Mouse (Mus musculus) macrophage (primary cell): ENCODE data around the gene Tab1. TPM values are rescaled to one million over a fixed set of nuclear protein-coding genes. Genes with fewer than 3 reads are reported as not detected.

Experiments used
- H3K27ac ChIP-seq: fragments of 350-480 bp; formaldehyde crosslinking; 2 replicates; pipeline ENCODE4 v1.9.0; 2021
- H3K36me3 ChIP-seq: fragments of 350-480 bp; formaldehyde crosslinking; 2 replicates; pipeline ENCODE4 v1.9.0; 2021; ENCODE audit errors: inconsistent target
- H3K4me3 ChIP-seq: fragments of 350-480 bp; formaldehyde crosslinking; 2 replicates; pipeline ENCODE4 v1.9.0; 2021; ENCODE audit errors: inconsistent target
- H3K79me2 ChIP-seq: fragments of 350-480 bp; formaldehyde crosslinking; 2 replicates; pipeline ENCODE4 v1.9.0; 2021; ENCODE audit errors: inconsistent target
- WGBS: methylation state at CpG from one replicate; pipeline ENCODE4 v1.1.7; 2026; ENCODE audit warnings: inconsistent platforms; ENCODE audit not compliant: missing documents; 5-methylcytosine and 5-hydroxymethylcytosine counted together
- polyA plus RNA-seq: library from polyadenylated mRNA; stranded (reverse); fragments of 250-400 nt; gene quantifications from 3 replicates; pipeline ENCODE4 v1.2.4, GENCODE M21; 2018; ENCODE audit warnings: inconsistent platforms

Gene Tab1
- polyA plus RNA-seq, 1 experiment from 2014 or later: 10.5 TPM

DNA sequence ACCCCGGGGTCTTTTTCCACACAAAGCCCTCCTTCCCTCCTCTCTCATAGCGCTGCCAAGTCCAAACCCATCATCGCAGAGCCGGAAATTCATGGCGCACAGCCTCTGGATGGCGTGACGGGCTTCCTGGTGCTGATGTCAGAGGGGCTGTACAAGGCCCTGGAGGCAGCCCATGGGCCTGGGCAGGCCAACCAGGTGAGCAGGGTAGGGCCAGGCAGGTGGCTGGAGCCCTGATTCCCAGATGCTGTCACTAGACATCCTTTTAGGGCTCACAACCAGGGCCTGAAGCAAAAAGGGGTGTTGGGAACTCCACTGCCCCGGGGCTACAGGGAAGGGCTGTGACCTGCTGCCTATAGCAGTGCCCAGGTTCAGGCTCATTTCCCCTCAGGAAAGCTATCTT, 22.8 kb downstream of the Tab1 start:
- Histone ChIP-seq H3K27ac (no peak overlapping the region), H3K79me2 (no peaks in the 10 kb centered on the region), H3K36me3 (peaks cover 96% of the 10 kb centered on the region), H3K4me3 (no peak overlapping the region)
- WGBS: 94% methylated on average over 8 of the region's 8 CpGs

DNA sequence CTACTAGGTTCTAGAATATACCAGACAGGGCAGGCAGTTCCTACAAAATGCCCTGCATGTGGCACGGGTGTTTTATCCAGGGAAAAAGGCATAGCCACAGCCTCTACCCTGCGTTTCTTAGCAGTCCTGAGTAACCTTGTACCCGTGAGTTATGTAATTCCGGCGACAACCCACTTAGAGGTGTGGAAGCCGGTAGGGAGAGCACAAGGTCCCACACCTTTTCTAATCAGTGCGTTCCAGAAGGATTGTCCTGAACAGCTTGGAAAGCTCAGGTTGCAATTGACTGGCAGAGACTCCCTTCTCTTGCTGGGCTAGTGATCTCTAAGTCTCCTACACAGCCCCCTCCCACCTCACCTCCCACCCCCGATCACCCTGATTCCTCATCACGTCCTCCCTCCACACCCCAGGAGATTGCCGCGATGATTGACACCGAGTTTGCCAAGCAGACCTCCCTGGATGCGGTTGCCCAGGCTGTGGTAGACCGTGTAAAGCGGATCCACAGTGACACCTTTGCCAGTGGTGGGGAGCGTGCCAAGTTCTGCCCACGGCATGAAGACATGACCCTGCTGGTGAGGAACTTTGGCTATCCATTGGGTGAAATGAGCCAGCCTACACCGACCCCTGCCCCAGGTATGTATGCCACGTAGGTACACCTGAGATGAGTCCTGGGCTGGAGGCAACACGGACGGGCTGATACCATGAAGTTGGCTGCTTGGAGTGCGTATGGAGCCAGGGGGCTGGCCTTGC, 24.4 kb downstream of the Tab1 start:
- 95% methylated on average over 22 of the region's 22 CpGs for WGBS
- no peaks in the 10 kb centered on the region for H3K79me2 ChIP-seq
- peaks cover 93% of the 10 kb centered on the region for H3K36me3 ChIP-seq
- no peak overlapping the region for H3K27ac ChIP-seq
- H3K4me3 ChIP-seq: no peak overlapping the region

DNA sequence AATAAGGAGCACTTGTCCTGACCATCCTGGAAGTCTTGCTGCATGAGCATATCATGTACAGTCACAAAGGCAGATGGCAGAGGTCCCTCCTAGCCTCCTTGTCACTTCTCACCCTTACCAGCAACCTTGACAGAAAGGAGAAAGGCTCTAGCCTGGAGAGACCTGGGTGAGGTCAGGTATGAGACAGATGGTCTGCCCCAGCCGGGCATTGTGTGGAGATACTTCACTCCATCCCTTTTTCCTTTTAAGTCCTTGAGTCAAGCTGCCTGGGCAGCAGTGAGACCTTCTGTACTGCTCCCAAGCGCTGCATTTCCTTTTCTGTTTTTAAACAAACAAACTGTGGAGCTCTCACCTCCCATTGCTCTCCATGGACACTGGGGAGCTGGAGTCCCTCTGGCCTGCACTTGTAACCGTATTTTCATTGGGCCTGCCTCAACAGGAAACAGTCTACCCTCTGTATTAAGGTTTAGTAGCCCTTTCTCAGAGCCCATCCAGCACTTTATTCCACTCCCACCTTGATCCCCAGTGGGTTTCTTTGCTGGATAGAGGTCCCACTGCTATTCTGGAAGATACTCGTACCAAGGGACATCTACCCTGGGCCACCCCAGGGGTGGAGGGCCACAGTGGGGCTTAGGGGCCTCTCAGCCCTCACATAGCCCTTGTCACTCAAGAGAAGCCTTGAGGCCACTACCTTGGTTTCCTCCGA, 25.2 kb downstream of the Tab1 start:
- Histone ChIP-seq H3K4me3 (no peak overlapping the region), H3K79me2 (no peaks in the 10 kb centered on the region), H3K27ac (no peak overlapping the region), H3K36me3 (peaks cover 85% of the 10 kb centered on the region)
- 92% methylated on average over 5 of the region's 5 CpGs for WGBS

DNA sequence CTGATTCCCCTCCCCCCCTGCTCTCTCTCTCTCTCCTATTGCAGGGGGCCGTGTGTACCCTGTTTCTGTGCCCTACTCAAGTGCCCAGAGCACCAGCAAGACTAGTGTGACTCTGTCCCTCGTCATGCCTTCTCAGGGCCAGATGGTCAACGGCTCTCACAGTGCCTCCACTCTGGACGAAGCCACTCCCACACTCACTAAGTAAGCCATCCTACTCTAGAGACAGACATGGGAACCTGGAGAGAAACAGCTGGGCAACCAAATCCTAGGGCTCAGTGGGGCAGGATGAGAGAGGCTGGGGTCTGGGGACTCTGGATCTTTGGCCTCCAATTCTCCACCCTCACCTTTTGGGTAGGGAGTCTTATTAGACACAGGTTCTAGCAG, 25.8 kb downstream of the Tab1 start:
- WGBS: 100% methylated on average over 4 of the region's 4 CpGs
- H3K36me3 ChIP-seq: peaks cover 80% of the 10 kb centered on the region
- no peaks in the 10 kb centered on the region for H3K79me2 ChIP-seq
- no peak overlapping the region for H3K4me3 ChIP-seq
- H3K27ac ChIP-seq: no peak overlapping the region

DNA sequence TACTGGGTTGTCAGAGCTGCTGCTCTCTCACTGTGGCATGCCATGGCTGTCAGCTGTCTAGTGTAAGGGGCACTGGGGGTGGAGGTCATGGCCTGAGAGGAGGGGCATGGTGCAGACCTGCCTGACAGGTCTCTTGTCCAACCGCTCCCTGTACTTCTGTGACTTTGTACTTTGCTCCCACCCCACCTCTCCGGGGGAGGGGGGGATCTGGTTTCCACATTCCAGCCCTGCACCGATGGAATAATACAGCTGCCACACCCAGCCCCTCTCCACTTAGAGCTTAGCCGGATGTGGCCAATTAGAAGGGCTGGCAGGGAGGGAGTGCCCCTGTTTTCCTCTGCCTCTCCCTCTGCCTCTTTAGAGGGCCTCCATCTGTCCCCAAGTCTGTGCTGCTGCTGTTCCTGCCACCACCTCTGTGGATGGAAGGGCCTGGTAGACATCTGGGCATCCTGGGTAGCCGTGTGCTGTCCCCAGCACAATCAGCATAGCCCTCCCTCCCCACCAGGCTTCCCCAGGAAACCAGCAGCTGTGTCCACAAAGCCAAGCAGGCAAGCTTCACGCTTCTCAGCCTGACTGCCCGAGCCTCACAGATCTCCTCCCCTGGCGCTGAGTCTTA, 26.5 kb downstream of the Tab1 start:
- no peak overlapping the region for H3K27ac ChIP-seq
- peaks cover 73% of the 10 kb centered on the region for H3K36me3 ChIP-seq
- H3K4me3 ChIP-seq: no peak overlapping the region
- WGBS: 86% methylated on average over 7 of the region's 8 CpGs
- H3K79me2 ChIP-seq: no peaks in the 10 kb centered on the region

DNA sequence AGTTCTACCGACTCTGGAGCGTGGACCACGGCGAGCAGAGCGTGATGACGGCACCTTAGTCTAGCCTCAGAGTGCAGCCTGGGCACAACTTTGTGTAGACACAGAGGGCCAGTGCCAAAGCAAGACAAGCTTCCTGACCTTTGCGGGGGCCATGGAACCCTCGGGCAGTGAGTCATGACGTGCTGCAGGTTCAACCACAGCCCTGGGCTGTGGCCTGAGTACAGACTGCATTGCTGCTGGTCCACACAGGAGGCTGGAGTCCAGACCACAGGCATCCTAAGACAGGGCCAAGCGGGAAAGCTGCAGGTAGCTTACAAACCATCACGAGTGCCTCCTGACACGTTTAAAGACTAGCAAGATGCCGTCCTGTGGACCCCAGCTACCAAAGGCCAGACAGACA, 27.3 kb downstream of the Tab1 start:
- H3K36me3 ChIP-seq: peaks cover 65% of the 10 kb centered on the region
- 87% methylated on average over 13 of the region's 13 CpGs for WGBS
- H3K4me3 ChIP-seq: no peak overlapping the region

DNA sequence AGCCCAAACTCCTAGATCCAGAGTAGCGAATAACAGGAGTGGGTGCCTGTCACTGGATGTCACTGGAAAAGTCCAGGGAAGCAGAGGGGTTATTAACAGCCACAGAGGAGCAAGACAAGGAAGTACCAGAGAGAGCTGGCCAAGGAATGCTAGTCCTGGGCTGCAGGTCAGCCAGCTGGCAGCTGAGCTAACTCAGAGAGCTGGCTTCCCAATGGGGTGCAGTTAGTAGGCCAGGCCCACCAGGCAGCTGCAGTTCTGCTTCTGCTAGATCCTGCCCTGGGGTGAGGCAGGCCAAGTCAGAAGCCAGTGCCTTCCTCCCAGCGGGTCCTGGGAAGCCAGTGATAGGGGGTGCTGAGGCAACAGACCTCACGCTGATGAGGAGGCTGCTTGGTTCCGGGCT, 27.8 kb downstream of the Tab1 start:
- 97% methylated on average over 3 of the region's 4 CpGs for WGBS
- no peak overlapping the region for H3K27ac ChIP-seq
- H3K4me3 ChIP-seq: no peak overlapping the region
- no peaks in the 10 kb centered on the region for H3K79me2 ChIP-seq
- H3K36me3 ChIP-seq: peaks cover 61% of the 10 kb centered on the region

More for the DNA sequence above, 27.3 kb downstream of the Tab1 start:
- Histone ChIP-seq H3K27ac (no peak overlapping the region), H3K79me2 (no peaks in the 10 kb centered on the region)

DNA sequence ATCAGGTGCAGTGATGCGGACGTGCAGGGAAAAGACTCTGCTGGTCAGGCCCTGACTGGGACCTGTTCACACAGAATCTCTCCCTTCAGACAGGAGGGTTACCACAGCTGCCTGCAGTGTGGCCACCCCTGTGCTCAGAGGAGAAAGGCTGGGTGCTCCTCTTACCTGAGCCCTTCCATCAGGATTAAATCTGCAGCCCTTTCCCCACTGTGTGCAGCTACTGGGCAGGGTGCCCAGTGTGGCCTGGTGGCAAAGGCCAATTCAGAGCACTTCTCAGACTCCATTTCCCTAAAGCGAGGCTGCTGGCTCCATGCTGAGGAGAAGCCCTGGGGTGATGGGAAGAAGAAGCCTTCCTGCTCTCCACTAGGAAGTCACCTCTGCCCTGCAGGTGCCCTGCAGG, 28.3 kb downstream of the Tab1 start:
- WGBS: 97% methylated on average over 3 of the region's 3 CpGs
- H3K36me3 ChIP-seq: peaks cover 56% of the 10 kb centered on the region
- H3K79me2 ChIP-seq: no peaks in the 10 kb centered on the region
- H3K27ac ChIP-seq: no peak overlapping the region
- H3K4me3 ChIP-seq: no peak overlapping the region

DNA sequence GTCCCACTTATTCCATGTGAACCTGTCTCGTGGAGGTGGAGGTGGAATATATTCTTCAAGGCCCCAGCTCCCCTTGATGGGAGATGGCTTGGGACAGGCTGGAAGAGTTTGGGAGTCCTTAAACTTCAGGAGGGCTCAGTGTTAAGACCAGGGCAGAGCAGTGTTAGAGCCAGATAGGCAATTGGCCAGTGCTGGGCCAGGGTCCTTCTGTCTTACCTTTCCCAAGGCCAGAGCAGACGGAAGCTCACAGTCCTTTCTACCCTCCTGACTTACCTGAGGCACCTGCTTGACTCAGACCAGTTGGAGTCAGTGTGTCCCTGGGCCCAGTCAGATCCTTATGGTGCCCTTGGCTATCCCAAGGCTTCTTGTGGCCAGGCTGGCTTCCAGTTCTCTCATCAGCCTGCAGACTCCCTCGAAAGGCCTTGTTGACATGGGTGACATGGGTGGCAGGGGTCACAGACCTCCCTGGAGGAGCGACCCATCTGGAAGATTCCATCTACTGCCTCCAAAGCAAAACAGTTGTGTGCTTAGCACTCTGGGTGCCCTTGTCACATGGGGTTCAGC, 29.6 kb downstream of the Tab1 start:
- Histone ChIP-seq H3K4me3 (no peak overlapping the region), H3K79me2 (no peaks in the 10 kb centered on the region), H3K36me3 (peaks cover 43% of the 10 kb centered on the region), H3K27ac (no peak overlapping the region)
- 95% methylated on average over 4 of the region's 4 CpGs for WGBS

DNA sequence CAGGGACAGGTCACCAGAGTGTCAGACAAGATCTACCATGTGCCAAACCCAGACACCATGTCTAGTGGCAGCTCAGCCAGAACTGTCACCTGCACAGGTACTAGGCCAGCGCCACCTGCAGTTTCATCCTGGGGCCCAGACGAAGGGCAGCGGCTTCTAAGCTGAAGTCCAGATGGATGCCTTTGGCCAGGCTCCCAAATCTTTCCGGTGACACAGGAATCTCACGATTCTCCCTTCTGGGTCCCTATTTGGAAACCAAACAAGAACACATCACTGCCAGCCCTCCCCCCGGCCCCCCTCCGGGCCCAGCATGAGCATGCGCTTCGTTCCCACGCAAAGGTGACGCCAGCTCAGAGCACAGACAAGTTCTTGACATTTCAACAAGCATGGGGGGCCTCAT, 30.3 kb downstream of the Tab1 start:
- H3K36me3 ChIP-seq: peaks cover 36% of the 10 kb centered on the region
- WGBS: 96% methylated on average over 11 of the region's 11 CpGs

DNA sequence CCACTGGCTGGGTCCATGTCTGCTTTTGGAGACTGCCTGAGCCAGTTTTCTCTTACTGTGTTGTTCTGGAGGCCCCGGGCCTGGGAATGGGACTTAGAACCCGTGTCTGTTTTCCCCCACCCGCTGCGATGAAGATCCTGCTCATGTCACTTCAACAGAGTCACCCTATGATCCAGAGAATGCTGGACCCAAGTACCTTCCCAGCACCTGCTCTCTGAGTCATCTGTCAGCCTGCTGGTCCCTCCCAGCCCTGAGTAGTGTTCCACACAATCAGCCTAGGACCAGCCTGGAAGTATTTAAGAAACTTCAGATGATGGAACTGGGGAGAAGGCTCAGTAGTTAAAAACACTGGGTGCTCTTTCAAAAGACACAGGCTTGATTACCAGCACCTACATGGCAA, 30.8 kb downstream of the Tab1 start:
- H3K79me2 ChIP-seq: no peaks in the 10 kb centered on the region
- no peak overlapping the region for H3K27ac ChIP-seq
- 93% methylated on average over 4 of the region's 4 CpGs for WGBS
- H3K36me3 ChIP-seq: peaks cover 31% of the 10 kb centered on the region
- H3K4me3 ChIP-seq: no peak overlapping the region

More for the DNA sequence above, 30.3 kb downstream of the Tab1 start:
- H3K79me2 ChIP-seq: no peaks in the 10 kb centered on the region
- H3K27ac ChIP-seq: no peak overlapping the region
- H3K4me3 ChIP-seq: no peak overlapping the region

DNA sequence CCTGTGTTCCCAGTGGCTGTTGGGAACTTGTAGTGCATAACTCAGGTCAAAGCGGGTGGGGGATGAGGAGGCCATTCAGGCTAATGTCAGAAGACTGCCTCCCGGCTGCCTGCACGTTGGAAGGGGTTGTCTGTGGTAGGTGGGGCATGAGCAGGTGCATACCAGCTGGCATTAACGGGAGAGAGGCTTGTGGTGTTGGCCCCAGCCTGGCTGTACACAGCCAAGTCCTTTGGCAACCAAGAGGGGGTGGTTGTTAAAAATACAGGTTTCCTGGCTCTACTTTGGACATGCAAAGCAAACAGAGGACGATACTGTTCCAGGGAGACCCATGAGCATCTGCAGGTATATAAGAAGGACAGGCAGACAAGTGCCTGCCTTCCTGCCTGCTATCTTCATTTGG, 32.5 kb downstream of the Tab1 start:
- Histone ChIP-seq H3K4me3 (no peak overlapping the region), H3K79me2 (no peaks in the 10 kb centered on the region), H3K27ac (no peak overlapping the region), H3K36me3 (peaks cover 14% of the 10 kb centered on the region)
- 58% methylated on average over 5 of the region's 5 CpGs for WGBS

DNA sequence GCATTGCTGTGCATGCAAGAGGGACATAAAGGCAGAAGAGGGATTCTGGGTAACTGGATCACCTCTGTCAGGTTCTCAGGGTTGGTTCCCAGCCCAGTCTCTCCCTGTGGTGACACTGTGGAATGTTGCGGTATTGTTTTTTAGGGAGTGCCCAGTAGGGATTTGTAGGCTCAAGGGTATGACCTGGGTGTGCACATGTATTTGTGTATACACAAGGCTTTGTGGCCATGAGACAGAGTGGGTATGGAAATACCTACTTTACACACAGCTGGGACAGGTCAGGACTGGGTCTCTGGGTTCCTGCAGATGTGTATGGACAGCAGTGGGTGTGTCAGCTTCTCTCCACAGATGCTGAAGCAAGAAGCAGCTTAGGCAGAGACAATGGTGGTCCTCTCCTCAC, 36.6 kb downstream of the Tab1 start:
- Histone ChIP-seq H3K4me3 (no peak overlapping the region), H3K36me3 (no peaks in the 10 kb centered on the region), H3K27ac (no peak overlapping the region), H3K79me2 (no peaks in the 10 kb centered on the region)
- WGBS: 92% methylated on average over 1 of the region's 1 CpGs

DNA sequence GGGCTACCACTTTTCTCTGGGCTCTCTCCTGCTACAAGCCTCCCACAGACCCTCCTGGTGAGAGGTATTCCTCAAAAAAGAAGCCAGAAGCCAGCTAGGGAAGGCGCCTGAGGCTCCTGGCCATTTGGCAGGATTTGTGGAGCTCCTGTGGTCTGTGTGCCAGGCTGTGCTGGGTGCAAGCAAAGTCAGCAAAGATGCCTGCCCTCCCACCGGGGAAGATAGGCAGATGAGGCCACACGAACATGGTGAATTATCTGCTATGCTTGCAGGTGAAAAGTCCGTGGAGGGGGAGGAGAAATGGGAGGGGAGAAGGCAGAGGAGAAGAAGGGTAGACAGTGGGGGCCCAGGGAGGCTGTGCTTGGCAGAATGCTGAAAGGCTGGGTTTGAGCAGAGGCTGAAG, 37.4 kb downstream of the Tab1 start:
- 78% methylated on average over 4 of the region's 4 CpGs for WGBS

DNA sequence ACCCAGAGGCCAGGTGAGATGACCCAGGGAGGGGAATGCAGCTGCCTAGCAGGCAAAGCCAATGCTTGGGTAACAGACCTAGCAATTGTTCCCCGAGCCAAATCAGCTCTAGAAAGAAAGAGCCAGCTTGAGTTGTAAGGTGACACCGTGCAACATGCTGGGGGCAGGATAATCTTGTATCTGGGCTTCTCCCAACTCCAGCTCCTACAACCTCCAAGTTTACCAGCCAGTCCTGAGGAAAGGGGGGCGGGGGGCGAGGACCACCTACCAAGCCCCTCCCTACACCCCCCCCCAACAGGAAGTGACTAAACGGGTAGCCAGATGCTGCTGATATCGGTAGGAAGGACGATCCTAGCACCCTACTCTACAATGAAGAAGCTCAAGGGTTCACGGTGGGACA, 38.4 kb downstream of the Tab1 start:
- 24% methylated on average over 7 of the region's 8 CpGs for WGBS
- no peak overlapping the region for H3K4me3 ChIP-seq
- H3K36me3 ChIP-seq: no peaks in the 10 kb centered on the region

More for the DNA sequence above, 37.4 kb downstream of the Tab1 start:
- H3K27ac ChIP-seq: no peak overlapping the region
- no peaks in the 10 kb centered on the region for H3K79me2 ChIP-seq
- H3K4me3 ChIP-seq: no peak overlapping the region
- H3K36me3 ChIP-seq: no peaks in the 10 kb centered on the region

More for the DNA sequence above, 38.4 kb downstream of the Tab1 start:
- H3K79me2 ChIP-seq: no peaks in the 10 kb centered on the region
- no peak overlapping the region for H3K27ac ChIP-seq
